Mouse (Mus musculus) erythroblast, embryonic 14.5 days (primary cell): ENCODE results near the gene Bcl7c.

Source experiments
- GATA1 ChIP-seq: IDR thresholded peaks from 2 replicates; pipeline ENCODE4 v1.6.1; 2012; ENCODE audit warnings: low read length, inconsistent platforms, mixed read lengths
- TAL1 ChIP-seq: IDR thresholded peaks from 3 replicates; pipeline ENCODE4 v1.6.1; 2012; ENCODE audit warnings: low read length, inconsistent platforms, mixed read lengths

GRCm38 (mm10) chr7:127648516-127649201 is 60.1 kb downstream of the Bcl7c start:
- TF ChIP-seq TAL1 (no peak), GATA1 (no peak)
